Mouse (Mus musculus): ENCODE results near the gene Orm3.

The Orm3 gene

GRCm38 (mm10) chr4:63370897-63371296 is 14.9 kb downstream of the Orm3 start:
- DNase-seq (ENCODE audit: low read depth): no peak

GRCm38 (mm10) chr4:63371890-63372289 is 15.9 kb downstream of the Orm3 start:
- DNase-seq (ENCODE audit: low read depth): peak; percentile 28

- no peak for DNase-seq (ENCODE audit: low read depth)
Observed at GRCm38 (mm10) chr4:63373404-63373803, 17.4 kb downstream of the Orm3 start.

GRCm38 (mm10) chr4:63374331-63374730 is 18.4 kb downstream of the Orm3 start:
- DNase-seq (ENCODE audit: low read depth): no peak

GRCm38 (mm10) chr4:63375367-63375766 is 19.4 kb downstream of the Orm3 start:
- no peak for DNase-seq (ENCODE audit: low read depth)

- no peak for DNase-seq (ENCODE audit: low read depth)
Observed at GRCm38 (mm10) chr4:63377483-63377882, 21.5 kb downstream of the Orm3 start.

GRCm38 (mm10) chr4:63382676-63383369 is 26.9 kb downstream of the Orm3 start:
- no peak for DNase-seq (ENCODE audit: low read depth)

- no peak for DNase-seq (ENCODE audit: low read depth)
Observed at GRCm38 (mm10) chr4:63383474-63383873, 27.5 kb downstream of the Orm3 start.

GRCm38 (mm10) chr4:63384262-63384661 is 28.3 kb downstream of the Orm3 start:
- no peak for DNase-seq (ENCODE audit: low read depth)

GRCm38 (mm10) chr4:63385253-63385652 is 29.3 kb downstream of the Orm3 start:
- no peak for DNase-seq (ENCODE audit: low read depth)

- peak; percentile 5 for DNase-seq (ENCODE audit: low read depth)
Observed at GRCm38 (mm10) chr4:63385784-63386183, 29.8 kb downstream of the Orm3 start.

- DNase-seq (ENCODE audit: low read depth): no peak
Observed at GRCm38 (mm10) chr4:63388029-63388428, 32.1 kb downstream of the Orm3 start.

- no peak for DNase-seq (ENCODE audit: low read depth)
Observed at GRCm38 (mm10) chr4:63389121-63389886, 33.3 kb downstream of the Orm3 start.

- no peak for DNase-seq (ENCODE audit: low read depth)
Observed at GRCm38 (mm10) chr4:63389887-63390528, 34.0 kb downstream of the Orm3 start.

GRCm38 (mm10) chr4:63391322-63391721 is 35.4 kb downstream of the Orm3 start:
- DNase-seq (ENCODE audit: low read depth): no peak

GRCm38 (mm10) chr4:63397981-63398537 is 42.1 kb downstream of the Orm3 start:
- no peak for DNase-seq (ENCODE audit: low read depth)

GRCm38 (mm10) chr4:63398854-63399609 is 43.1 kb downstream of the Orm3 start:
- DNase-seq (ENCODE audit: low read depth): peak; percentile 5

GRCm38 (mm10) chr4:63399691-63400270 is 43.8 kb downstream of the Orm3 start:
- no peak for DNase-seq (ENCODE audit: low read depth)

GRCm38 (mm10) chr4:63400541-63401306 is 44.8 kb downstream of the Orm3 start:
- DNase-seq (ENCODE audit: low read depth): peak; percentile 11

GRCm38 (mm10) chr4:63401620-63402019 is 45.7 kb downstream of the Orm3 start:
- DNase-seq (ENCODE audit: low read depth): peak; percentile 14

GRCm38 (mm10) chr4:63402056-63402455 is 46.1 kb downstream of the Orm3 start:
- DNase-seq (ENCODE audit: low read depth): no peak

Measured in 416B (cell line).